In genomic region chr9:102793286-102793809, GRCm38 (mm10) we compare ENCODE assay signal across 19 mouse cellular contexts. TPM values are rescaled to one million over a fixed set of nuclear protein-coding genes. Genes with fewer than 3 reads are reported as not detected.
A peak's percentile ranks its signal among the peaks of the same experiment; 100 is the strongest.
DNase-seq lines count a peak whose midpoint lies in the region; ATAC-seq and TF ChIP-seq lines count a peak whose summit lies in the region.
"Had no signal": no experiment of that assay in that cellular context is flagged by ENCODE, and none has a peak within 500 bp of the region (broad histone marks: within the 10 kb centered on the region; RNA-seq: fewer than 3 reads in every experiment).

No protein-coding gene starts in this region.

- H3K4me1 ChIP-seq in heart, embryonic 12.5 days (replicated peaks): peaks cover 6% of the 10 kb centered on the region; the same call in 1 of the 2 replicates
- peaks cover 4% of the 10 kb centered on the region for H3K4me1 ChIP-seq in ES-Bruce4 (ENCODE audit: control insufficient read depth, insufficient read depth, low read length)
- H3K4me1 ChIP-seq: midbrain, embryonic 12.5 days had no signal

- no peaks in the 10 kb centered on the region for H3K27me3 ChIP-seq in heart, embryonic 12.5 days (replicated peaks)
- H3K27me3 ChIP-seq in ES-Bruce4 (ENCODE audit: control insufficient read depth, insufficient read depth, low read length, poor library complexity, severe bottlenecking): no peaks in the 10 kb centered on the region
- H3K27me3 ChIP-seq: midbrain, embryonic 12.5 days had no signal

- 0 out of 2 replicates have a peak, but pooled peaks have one; percentile 22 for ATAC-seq in heart, embryonic 12.5 days (ENCODE audit: insufficient number of reproducible peaks, low FRiP score)
- ATAC-seq: inflammation-experienced regulatory T-cells, adult 6 months; liver, embryonic 12.5 days had no signal

- H3K4me2 ChIP-seq in heart, embryonic 12.5 days: peak overlapping the region; percentile 30
- H3K4me2 ChIP-seq: liver, embryonic 12.5 days; lung, embryonic 14.5 days; midbrain, embryonic 12.5 days had no signal

- no peaks in the 10 kb centered on the region for H3K9me3 ChIP-seq in heart, embryonic 12.5 days (replicated peaks)
- no peaks in the 10 kb centered on the region for H3K9me3 ChIP-seq in ES-Bruce4 (replicated peaks; ENCODE audit: control insufficient read depth, insufficient read depth, low read length, poor library complexity, severe bottlenecking)
- H3K9me3 ChIP-seq: liver, embryonic 12.5 days; midbrain, embryonic 12.5 days had no signal

- WGBS in heart, embryonic 12.5 days: 51% methylated on average over 12 of the region's 12 CpGs

- no peaks in the 10 kb centered on the region for H3K36me3 ChIP-seq in heart, embryonic 12.5 days
- H3K36me3 ChIP-seq in ES-Bruce4 (ENCODE audit: control insufficient read depth, insufficient read depth, low read length, poor library complexity, severe bottlenecking): no peaks in the 10 kb centered on the region
- H3K36me3 ChIP-seq: liver, embryonic 12.5 days; midbrain, embryonic 12.5 days had no signal

- 0 out of 2 replicates have a peak overlapping the region, but pooled peaks have one; percentile 8 for H3K27ac ChIP-seq in heart, embryonic 12.5 days (ENCODE audit: poor library complexity, severe bottlenecking)
- H3K27ac ChIP-seq in ES-Bruce4 (ENCODE audit: insufficient read depth, low read length): no peak overlapping the region
- H3K27ac ChIP-seq: liver, embryonic 12.5 days; macrophage; midbrain, embryonic 12.5 days had no signal

- DNase-seq in adrenal gland, adult 2 months: peak; percentile 64
- DNase-seq in adrenal gland, postnatal 4 days (ENCODE audit: low spot score in 2 of 2): no peak
- no peak for DNase-seq in heart, postnatal 4 days
- peak; percentile 33 for DNase-seq in layer of hippocampus, adult 9-11 months
- no peak for DNase-seq in layer of hippocampus, postnatal 25 days (ENCODE audit: extremely low spot score in 1 of 2, low spot score in 1 of 2)
- no peak for DNase-seq in lung, postnatal 36 days
- DNase-seq: gastrocnemius, postnatal 14 days; kidney, adult 8-10 months; kidney, postnatal 25 days; lung, embryonic 14.5 days; thymus, adult 2 months had no signal

- H3K4me3 ChIP-seq in heart, embryonic 12.5 days: no peak overlapping the region
- peak overlapping the region; percentile 14; the same call in 1 of the 2 replicates for H3K4me3 ChIP-seq in ES-Bruce4 (ENCODE audit: low read depth, low read length)
- H3K4me3 ChIP-seq: liver, embryonic 12.5 days; midbrain, embryonic 12.5 days; myocyte had no signal

- TF ChIP-seq CTCF in ES-Bruce4 (IDR thresholded peaks at IDR 0.05; ENCODE audit: low read depth, low read length): no peak

- no peak overlapping the region for H3K9ac ChIP-seq in heart, embryonic 12.5 days
- peak overlapping the region; percentile 26; the same call in 1 of the 2 replicates for H3K9ac ChIP-seq in ES-Bruce4 (ENCODE audit: low read depth, poor library complexity, severe bottlenecking)
- H3K9ac ChIP-seq: liver, embryonic 12.5 days; lung, embryonic 14.5 days; midbrain, embryonic 12.5 days had no signal

- TF ChIP-seq POLR2A in ES-Bruce4 (IDR thresholded peaks at IDR 0.05; ENCODE audit: insufficient read depth, low read length): no peak

- no peak for TF ChIP-seq EP300 in ES-Bruce4 (IDR thresholded peaks at IDR 0.05; ENCODE audit: insufficient read depth, low read depth, low read length)

RNA-seq across cellular contexts. Expression of gene Ryk, which starts 41.4 kb away (rescaled TPM):
- 10 to 100 TPM; 53.8 to 71.2 TPM for total RNA-seq in adrenal gland, adult 2 months (2021)
- polyA plus RNA-seq in adrenal gland, adult 2 months (2012; rRNA removed): 28.6 and 30.7 TPM in 2 replicates
- 10 to 100 TPM; 63.2 to 64.9 TPM for total RNA-seq in adrenal gland, postnatal 4 days (2021)
- polyA plus RNA-seq in heart, embryonic 12.5 days (2016; fragmentation: Nextera tagmentation; extraction: Ambion mirVana): 14.5 and 15.2 TPM in 2 replicates
- 10 to 100 TPM; 55.2 to 57.8 TPM for total RNA-seq in heart, postnatal 4 days (2021)
- total RNA-seq in layer of hippocampus, postnatal 25 days (2021): 10 to 100 TPM; 37.1 to 44.4 TPM
- 81.3 and 85.3 TPM in 2 replicates for polyA plus RNA-seq in ES-Bruce4 (2011; ENCODE audit: insufficient read depth, insufficient read length, low read depth, missing spikeins)
- total RNA-seq: neutrophil, adult 5-6 weeks had no signal

Comparison
In these comparisons a context has a peak if more than half of its experiments do, and no peak if none do; other contexts are left out.
1. DNase-seq: peak in adrenal gland, adult 2 months (single experiment) and layer of hippocampus, adult 9-11 months (single experiment); none in adrenal gland, postnatal 4 days (0 of 2), heart, postnatal 4 days (single experiment), layer of hippocampus, postnatal 25 days (0 of 2) and lung, postnatal 36 days (single experiment).